Mouse (Mus musculus): ENCODE measurements around the gene Hcrt.

The Hcrt gene

DNA sequence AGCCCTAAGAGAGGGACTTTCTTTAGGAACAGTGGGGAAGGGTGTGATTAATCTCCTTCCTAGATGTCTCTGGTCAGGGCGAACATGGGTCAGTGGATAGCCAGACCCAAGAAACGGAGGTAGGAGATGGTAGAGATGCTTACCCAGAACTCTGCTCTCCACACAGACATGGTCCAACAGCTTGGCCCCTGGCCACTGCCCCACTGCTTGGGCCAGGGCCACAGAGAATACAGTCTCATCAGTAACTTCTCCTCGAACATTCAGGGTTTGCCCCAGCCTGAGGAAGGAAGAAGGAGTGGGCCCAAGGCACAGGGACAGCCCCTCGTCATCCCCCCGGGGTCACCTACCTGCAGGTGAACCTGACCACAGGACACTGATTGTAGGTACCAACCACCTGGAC is 5.1 kb upstream of the Hcrt start:
- no peak for DNase-seq (ENCODE audit: extremely low spot score)

DNA sequence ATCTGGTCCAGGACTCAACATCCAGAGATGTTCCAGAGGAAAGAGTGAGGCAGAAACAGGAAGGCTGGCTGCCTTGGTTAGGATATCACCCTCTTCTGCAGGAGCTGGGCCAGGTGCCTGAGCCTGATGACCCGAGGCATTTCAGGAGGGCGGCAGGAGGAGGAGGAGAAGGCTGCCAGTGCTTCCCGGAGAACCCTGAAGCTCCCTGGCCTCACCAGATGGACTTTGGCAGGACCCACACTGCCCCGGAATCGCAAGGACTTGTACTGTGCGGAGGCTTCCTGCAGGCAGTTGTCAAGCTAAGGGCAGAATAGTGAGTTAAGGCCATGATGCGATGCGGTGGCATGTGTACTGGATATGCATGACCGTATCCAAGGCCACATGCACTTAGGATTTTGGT is 4.0 kb upstream of the Hcrt start:
- DNase-seq (ENCODE audit: extremely low spot score) = no peak

DNA sequence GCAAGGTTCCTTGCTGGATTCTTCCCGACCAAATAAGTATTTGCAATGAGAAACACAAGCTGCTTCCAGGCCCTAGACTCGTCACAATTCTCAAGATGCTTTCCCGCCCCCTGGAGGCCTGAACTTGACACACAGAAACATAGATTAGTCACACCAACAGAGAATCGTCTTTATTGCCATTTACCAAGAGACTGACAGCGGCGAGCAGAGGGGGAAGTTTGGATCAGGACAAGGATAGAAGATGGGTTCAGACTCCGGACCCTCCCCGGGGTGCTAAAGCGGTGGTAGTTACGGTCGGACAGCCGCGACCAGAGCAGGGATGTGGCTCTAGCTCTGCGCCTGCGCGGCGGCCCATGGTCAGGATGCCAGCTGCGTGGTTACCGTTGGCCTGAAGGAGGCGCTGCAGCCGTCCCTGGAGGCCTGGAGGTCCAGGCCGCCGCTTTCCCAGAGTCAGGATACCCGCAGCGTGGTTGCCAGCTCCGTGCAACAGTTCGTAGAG is 1.1 kb downstream of the Hcrt start:
- DNase-seq (ENCODE audit: extremely low spot score) = peak; percentile 92

DNA sequence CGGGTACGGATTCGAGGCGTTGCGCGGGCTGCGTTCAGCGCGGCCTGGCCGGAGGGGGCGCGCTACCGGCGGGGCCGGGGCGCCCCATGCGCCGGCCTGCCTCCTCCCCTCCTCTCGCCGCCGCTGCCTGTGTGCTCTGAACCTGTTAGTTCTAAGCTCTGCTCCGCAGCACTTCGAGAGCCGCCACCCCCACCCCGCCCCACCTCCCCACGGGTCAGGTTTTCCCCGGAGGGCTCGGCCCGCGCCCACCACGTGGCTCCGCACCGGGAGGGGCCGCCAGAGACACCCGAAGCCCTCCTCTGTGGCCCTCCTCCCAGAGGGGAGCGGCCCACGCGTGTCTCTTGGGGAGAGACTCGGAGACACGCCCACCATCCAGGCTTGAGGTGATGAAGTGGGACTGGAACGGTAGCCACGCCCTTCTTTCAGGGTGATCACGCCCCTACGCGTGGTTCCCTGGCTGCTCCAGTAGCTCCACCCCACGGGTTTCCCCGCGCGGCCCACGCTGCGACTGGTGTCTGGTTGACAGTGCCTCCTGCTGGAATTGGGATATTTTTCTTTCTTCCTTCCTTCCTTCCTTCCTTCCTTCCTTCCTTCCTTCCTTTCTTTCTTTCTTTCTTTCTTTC is 3.0 kb downstream of the Hcrt start, which contains the start of gene Kcnh4:
Kcnh4 (minus strand) TSS at position 332 of the 623 bp plus-strand sequence.
- peak; percentile 25 for DNase-seq (ENCODE audit: extremely low spot score)

DNA sequence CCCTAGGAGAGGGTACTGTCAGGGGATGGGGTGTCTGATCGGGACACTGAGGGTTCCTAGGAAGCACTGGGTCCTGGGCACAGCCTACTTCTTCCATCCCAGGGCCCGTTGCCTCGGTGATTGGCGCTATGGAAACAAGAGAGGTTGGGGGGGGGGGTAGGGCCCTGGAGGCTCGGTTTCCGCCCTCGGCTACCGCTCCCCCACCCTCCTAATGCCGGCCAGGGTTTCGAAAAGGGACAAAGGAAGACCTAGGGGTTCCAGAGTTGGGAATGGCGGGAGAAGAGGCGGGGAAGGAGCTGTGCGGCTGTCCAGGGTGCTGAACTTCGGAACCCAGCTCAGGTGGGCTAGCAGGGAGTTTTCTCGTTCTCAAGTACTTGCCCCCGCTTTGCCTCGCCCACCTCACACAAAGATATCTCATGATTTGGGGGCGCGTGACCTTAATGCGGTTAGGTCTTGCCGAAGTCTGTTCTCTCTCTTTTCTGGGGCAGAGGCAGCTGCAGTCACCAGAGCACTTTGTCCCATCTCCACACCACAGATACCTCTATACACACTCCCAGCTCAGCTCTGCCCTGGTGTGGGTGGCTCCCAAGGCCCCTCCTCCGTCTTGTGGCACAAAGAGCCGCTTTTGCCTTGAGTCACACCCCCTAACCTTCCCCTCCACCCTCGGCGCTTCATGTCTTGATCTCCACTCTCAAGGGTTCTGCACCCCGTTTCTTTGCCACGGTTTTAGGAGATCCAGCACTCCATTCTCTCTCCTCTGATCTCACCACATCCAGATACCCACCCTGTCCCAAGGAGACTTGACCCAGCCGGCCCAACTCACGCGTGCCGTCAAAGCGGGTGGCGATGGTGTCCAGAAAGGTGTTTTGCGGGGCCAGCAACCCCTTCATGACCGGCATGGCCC is 3.8 kb downstream of the Hcrt start:
- DNase-seq (ENCODE audit: extremely low spot score) = peak; percentile 78

DNA sequence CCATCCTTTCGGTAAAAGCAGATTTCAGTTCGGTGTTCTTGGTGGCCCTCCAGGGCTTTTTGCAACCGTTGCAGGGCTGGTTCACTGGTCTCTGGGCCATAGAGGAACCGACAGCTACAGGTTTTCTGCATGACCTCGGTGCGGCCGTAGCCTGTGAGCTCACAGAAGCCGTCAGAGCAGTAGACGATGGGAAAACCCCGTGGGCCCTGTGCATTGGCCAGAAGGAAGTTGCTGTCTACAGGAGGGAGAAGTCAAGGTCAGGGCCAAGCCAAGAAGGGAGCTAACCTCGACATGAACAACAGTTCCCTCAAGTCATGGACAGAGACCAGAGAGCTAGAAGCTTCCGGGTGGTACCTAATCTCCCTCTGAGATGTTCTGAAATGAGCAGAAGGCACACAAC is 5.2 kb downstream of the Hcrt start:
- DNase-seq (ENCODE audit: extremely low spot score) = no peak

DNA sequence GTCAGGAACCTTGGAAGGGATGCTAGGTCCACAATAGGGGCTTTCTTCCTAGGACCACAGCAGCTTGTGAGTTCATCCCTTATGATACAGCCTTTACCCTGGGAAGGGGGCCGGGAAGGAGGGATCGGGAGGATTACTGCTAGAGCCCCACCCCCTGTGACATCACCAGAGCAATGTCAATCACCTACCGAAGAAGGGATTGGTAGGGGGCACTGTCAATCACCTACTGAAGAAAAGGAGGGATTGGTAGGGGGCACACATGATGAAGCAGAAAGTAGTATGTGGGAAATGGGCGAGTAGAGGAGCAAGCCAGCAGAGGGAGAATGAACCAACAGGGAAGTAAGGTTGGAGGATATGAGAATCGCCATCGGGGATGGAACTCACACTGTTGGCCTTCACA is 6.3 kb downstream of the Hcrt start:
- DNase-seq (ENCODE audit: extremely low spot score) = no peak

DNA sequence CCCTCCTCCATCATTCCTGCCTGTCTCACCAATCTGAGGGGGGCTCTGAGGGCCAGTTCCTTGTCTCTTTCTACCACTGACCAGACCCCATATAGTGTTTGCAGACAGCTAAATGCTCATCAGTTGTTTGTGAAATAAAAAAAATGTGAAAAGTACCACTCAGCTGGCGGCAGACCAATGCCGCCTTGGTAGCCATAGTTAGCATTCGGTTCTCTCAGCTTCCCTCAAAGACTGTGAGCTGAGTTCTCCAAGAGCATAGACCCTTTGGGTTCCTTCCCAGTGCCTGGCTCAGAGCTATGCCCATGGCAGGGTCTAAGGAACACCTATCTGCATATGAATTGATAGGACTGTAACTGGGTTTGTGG is 8.1 kb downstream of the Hcrt start:
- no peak for DNase-seq (ENCODE audit: extremely low spot score)

DNA sequence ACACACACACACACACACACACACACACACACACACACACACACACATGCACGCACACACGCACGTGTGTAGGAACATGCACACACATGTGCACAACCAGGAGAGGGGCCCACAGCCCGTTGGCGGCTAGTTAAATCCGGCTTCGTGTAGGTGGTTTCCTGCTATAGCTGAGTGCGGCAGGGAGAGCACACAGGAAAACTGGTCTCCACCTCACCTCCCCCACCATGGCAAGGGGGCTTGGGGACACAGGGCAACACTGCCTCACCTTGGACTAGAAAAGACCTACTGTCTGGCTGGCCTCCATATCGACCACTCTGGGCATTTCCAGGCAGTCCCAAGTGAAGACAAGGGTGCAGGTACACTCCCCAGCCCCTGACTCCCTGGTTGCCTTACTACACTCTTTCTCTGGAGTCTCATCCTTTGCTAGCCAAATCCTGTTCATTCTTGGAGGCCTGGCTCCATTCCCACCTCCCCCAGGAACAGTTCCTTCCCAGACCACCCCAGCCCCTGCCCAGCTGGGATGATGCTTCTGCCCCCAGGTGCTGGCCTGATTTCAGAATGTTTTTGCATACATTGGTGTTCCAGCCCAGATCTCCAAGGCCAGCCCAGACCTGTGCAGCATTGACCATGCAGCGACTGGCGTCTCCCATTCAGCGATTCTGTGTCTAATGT is 8.6 kb downstream of the Hcrt start:
- no peak for DNase-seq (ENCODE audit: extremely low spot score)

DNA sequence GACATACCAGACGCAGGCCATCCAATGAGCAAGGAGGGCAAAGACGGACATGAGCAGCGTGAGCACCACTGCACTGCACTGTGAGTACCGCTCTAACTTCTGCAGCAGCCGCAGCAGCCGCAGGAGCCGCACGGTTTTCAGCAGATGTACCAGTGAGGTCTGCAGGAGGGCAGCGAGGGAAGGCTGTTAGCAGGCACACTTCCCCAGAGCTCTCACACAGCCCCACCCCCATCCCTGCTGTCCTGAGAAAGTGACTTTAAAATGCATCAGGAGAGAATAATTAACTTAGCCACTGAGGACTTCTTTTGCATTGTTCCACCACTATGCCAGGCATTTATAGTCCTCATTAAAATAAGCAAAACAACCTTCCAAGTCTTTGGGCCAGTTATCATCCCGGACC is 10.4 kb downstream of the Hcrt start:
- no peak for DNase-seq (ENCODE audit: extremely low spot score)

DNA sequence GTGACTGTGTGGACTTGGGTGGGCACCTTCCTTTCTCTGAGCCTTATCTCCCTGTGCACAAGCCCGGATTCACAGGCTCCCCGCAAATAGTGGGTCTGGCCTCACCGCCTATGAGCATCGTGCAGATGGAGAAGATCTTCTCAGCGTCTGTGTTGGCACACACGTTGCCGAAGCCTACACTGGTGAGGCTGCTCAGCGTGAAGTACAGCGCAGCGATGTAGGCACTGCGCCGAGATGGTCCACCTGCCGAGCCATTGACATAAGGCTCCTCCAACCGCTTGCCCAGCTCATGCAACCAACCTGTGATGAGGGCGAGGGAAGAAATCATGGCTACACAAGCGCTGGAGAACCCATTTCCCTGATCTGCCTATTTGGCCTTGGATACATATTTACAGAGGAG is 12.6 kb downstream of the Hcrt start:
- no peak for DNase-seq (ENCODE audit: extremely low spot score)

DNA sequence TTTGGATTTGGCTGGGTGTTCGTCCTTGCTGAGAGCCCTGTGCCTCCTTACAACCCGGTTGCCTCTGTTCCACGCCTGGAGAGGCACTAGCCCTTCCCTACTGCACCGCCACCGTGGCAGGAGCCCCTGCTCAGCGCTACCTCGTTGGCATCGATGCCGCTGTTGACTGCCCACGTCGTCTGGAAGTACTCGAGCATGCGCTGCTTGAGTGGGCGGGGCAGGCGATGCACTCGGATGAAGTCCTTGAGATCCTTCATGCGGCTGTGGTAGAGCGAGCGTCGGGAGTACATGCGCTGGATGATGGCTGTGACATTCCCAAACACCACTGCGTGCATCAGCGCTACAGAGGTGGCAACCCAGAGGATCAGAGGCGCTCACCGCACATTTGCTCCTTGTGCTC is 13.3 kb downstream of the Hcrt start:
- DNase-seq (ENCODE audit: extremely low spot score) = no peak

DNA sequence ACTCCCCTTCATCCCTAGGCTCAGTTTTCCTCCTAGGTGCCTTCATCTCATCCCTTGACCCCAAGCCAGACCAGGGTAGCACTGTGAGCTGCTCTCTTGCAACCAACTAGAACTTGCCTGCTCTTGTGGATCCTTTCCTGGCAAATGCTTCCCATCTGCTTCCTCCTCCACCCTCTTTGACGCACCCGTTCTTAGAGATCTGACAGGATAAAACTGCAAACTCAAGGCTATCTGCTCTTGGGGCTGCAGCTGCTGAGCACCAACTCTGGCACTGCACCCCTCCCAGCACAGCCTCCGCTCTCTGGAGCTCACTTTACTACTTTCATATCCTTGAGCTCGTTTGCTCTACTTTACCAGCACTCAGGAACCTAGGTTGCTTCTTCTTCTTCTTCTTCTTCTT is 14.1 kb downstream of the Hcrt start:
- DNase-seq (ENCODE audit: extremely low spot score) = no peak

DNA sequence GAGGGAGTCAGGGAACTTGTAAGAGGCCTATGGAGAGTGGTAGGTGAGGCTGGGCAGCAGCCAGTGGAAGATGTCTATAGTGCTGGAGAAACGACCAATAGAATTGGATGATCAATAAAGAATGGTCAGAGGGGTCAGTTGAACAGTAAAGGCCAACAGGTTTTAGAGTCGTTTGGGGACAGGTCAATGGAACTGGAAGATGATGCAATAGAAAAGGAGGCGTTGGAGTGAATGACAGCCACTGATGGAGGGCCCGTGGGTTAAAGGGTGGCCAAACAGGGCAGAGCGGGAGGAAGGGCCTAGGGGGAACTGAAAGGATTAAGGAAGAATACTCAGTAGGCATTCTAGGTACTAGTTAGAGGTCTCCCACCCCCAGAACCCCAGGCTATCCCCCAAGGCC is 15.6 kb downstream of the Hcrt start:
- no peak for DNase-seq (ENCODE audit: extremely low spot score)

DNA sequence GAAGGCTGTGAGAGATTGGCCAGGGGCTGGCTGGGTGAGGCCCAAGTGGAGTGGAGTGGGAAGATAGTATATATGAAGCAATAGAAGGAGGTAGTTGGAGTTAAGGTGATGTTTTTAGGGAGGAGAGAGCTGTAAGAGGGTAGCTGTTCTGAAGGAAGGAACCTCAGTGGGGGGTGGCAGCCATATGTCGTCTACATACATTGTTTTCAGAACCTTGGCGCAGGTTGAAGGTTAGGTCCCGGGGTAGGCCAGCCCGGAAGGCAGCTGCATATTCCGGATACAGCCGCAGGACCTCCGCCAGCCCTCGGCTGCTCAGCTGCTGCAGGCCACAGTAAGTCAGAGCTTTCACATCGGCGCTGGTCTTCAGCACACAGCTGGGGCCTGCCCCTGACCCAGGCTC is 16.2 kb downstream of the Hcrt start:
- DNase-seq (ENCODE audit: extremely low spot score) = no peak

DNA sequence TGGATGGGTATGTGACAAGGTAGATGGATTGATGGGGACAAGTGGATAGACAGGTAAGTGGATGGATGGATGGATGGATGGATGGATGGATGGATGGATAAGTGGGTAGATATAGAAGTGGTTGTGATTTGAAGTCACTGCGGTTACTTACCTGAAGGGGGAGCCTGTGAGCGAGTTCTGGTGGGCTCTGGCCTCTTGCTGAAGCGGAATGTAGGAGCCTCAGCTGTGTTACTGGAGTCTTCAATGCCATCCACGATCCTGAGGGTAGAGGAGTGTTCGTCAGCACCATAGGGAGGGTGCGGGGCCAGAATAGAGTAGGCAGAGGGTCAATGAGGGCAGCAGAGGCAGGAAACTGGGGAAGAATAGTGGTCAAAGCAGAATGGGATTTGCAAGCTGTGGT is 17.6 kb downstream of the Hcrt start:
- DNase-seq (ENCODE audit: extremely low spot score) = peak; percentile 39

DNA sequence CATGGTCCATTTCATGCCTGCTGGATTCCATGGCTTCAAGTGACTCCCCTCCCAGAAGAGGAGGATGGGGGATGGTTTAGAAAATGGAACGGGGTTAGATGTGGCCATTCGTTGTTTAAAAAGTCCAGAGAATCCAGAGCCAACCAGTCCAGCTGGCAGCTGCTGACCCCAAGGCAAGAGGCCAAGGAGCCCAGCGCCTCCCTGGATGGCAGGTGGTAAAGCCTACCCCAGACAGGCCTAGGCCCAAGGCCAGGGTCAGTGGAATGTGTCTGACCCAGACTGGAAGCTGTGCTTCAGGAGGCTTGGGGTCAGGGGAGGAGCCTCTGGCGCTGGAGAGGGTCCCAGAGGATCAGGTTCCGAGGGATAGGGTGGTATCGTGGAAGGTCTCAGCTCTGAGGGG is 21.4 kb downstream of the Hcrt start:
- DNase-seq (ENCODE audit: extremely low spot score) = no peak

DNA sequence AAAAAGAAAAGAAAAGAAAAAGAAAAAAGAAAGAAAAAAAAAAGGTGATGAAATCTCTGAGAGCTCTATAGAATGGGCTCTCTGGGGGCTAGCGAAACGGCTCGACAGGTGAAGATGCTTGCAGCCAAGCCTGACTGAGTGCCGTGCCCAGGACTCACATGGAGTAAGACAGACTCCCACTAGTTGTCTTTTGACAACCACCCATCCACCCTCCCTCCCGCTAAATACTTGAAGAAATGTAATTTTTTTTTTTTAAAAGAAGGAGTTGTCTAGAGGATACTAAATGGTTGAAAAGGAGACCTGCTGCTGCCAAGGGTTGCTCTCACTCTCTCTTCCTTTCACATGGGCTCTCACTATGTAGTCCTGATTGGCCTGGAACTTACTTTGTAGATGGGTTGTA is 24.0 kb downstream of the Hcrt start:
- no peak for DNase-seq (ENCODE audit: extremely low spot score)

DNA sequence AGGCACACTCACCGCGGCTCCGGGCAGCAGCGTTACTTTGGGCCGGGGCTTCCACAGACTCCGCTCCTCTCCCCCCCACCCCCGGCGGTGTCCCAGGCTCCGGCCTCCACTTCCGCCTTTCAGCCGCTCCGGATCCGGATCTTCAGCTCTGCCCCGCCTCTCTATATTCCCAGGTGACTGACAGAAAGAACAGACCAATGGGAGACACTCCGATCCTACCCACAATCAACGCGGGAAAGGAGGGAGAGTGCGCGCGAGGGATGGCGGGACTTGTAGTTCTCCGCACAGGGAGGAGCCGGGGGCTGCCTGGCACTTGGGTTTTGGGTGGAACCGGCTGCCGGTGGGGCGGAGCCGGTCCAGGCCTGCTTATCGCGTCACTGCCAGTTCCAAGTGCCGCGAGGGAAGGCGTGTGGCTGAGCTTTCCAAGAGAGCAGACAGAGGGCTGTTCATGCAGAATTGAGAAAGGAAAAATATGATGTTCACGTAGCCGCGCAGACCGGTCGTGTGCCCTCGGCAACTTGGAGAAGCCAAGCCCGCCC is 24.6 kb downstream of the Hcrt start, which contains the start of gene Rab5c:
Rab5c (minus strand) TSS at position 150 of the 539 bp plus-strand sequence.
- peak; percentile 99 for DNase-seq (ENCODE audit: extremely low spot score)

DNA sequence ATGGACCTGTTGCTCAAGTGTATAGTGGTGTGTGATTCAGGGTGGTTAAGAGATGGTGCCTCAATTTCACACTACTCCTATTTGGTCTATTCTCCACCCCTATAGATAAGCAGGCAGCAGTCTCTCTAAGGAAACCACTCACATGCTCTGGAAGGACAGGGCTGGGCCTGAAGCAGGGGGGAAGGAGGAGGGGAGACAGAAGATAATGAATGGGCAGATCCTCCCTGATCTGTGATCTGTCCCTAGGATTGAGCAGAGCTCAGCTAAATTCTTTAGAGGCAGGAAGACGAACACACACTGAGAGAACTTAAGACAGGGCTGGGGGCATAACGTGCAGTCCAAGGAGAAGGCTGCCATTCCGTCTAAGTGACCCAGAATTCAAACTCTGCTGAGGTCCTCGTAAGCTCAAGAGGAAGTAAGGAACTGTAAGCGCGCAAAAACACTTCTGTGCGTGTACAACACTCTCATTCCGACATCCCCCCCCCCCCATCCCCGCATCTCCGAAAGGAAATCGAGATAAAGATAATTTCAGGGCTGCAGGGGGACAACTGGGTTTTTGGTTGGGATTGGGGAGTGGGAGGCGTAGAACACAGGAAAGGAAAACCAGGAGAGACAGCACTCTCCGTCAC is 25.5 kb downstream of the Hcrt start:
- no peak for DNase-seq (ENCODE audit: extremely low spot score)

DNA sequence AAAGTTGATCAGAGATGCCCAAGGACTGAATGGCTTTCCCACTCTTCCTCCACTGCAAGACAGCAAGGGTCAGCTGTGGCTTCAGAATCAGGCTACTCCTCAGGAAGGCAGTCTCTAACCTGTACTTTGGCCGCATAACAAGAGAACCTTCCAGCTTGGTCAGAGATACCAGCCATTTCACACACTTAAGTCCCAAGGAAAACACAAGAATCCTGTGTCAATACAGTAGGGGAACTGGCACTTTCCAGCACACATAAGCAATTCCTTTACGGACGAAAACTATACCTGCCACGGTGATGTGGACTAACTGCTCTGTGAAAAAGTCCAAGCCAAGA is 26.0 kb downstream of the Hcrt start:
- no peak for DNase-seq (ENCODE audit: extremely low spot score)
